Mouse (Mus musculus) erythroblast, embryonic 14.5 days (primary cell): Measurements from ENCODE around the gene Prkd3. TPM values are rescaled to one million over a fixed set of nuclear protein-coding genes. Genes with fewer than 3 reads are reported as not detected.

Source experiments
- H3K27me3 ChIP-seq: 2 replicates; pipeline ENCODE4 v1.6.1; 2012; ENCODE audit warnings: inconsistent platforms; ENCODE audit not compliant: control insufficient read depth
- H3K36me3 ChIP-seq: 2 replicates; pipeline ENCODE4 v1.6.1; 2012; ENCODE audit warnings: mild to moderate bottlenecking, inconsistent platforms; ENCODE audit not compliant: control insufficient read depth
- H3K4me1 ChIP-seq: 2 replicates; pipeline ENCODE4 v1.6.1; 2012; ENCODE audit warnings: inconsistent platforms; ENCODE audit not compliant: control insufficient read depth
- H3K4me3 ChIP-seq: replicated peaks from 2 replicates; pipeline ENCODE3; 2012; ENCODE audit warnings: moderate library complexity, mild to moderate bottlenecking, inconsistent platforms
- H3K9me3 ChIP-seq: 2 replicates; pipeline ENCODE4 v1.6.1; 2012; ENCODE audit warnings: low read length, inconsistent platforms, mixed read lengths; ENCODE audit not compliant: control insufficient read depth
- GATA1 ChIP-seq: IDR thresholded peaks from 2 replicates; pipeline ENCODE4 v1.6.1; 2012; ENCODE audit warnings: low read length, inconsistent platforms, mixed read lengths
- TAL1 ChIP-seq: IDR thresholded peaks from 3 replicates; pipeline ENCODE4 v1.6.1; 2012; ENCODE audit warnings: low read length, inconsistent platforms, mixed read lengths
- polyA plus RNA-seq: library from polyadenylated mRNA; stranded (reverse); fragments of >175 nt; gene quantifications from 2 replicates; pipeline ENCODE4 v1.2.3, GENCODE M21; 2012

Gene Prkd3
- polyA plus RNA-seq, 1 experiment = 0.01 TPM

- peaks cover 39% of the 10 kb centered on the region for H3K36me3 ChIP-seq
- no peaks in the 10 kb centered on the region for H3K9me3 ChIP-seq
- H3K4me3 ChIP-seq = peak overlapping the region; percentile 86
- H3K27me3 ChIP-seq = no peaks in the 10 kb centered on the region
- no peak for TF ChIP-seq TAL1
- no peak for TF ChIP-seq GATA1
- H3K4me1 ChIP-seq = peaks cover 23% of the 10 kb centered on the region
Measured at GRCm38 (mm10) chr17:78916899-78917298, 103.7 kb downstream of the Prkd3 start.

DNA sequence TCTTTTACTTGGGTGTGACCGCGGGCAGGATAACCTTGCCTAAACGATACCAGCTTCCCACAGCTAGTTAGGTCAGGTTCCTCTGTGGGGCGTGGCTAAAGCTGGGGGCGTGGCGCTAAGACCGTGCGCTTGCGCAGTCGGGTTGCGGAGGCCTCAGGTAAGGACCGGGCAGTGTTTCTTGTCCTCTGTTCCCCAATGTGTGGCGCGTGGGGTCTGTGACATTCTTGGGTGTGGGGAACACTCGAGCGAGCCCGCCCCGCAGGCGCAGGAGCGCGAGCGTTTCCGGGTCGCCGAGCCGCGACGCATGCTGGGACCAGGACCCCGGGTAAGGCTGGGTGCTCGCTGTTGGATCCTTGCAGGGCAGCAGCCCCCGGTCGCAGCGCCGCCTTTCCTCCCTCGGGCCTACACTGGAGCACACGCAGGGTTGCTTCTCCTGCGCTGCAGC lies 104.2 kb downstream of the Prkd3 start, which contains the start of gene Cebpzos:
Gene Cebpzos (plus strand): TSS at position 132 of the 445 bp plus-strand sequence.
- no peak for TF ChIP-seq GATA1
- Histone ChIP-seq H3K4me1 (peaks cover 23% of the 10 kb centered on the region), H3K9me3 (no peaks in the 10 kb centered on the region), H3K36me3 (peaks cover 34% of the 10 kb centered on the region), H3K4me3 (peak within 1 kb of the TSS; percentile 86), H3K27me3 (no peaks in the 10 kb centered on the region)

DNA sequence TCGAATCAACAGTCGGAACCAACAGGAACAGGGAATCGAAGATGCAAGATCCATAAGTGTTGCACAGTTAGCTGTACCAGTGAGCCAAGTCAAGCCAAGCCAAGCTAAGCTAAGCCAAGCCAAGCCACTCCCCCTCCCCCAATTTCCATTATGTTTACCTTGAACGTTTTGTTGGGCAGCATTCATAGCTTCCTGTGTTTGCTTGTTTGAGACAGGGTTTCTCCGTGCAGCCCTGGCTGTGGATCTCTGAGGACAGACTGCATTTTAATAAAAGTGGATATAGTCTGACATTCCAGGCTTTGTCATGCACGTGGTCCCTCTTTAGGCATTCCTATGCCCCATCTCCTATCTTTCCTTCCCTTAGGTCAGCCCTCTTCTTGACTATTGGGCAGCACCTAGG lies 104.8 kb downstream of the Prkd3 start:
- Histone ChIP-seq H3K4me3 (peak overlapping the region; percentile 86), H3K9me3 (no peaks in the 10 kb centered on the region), H3K27me3 (no peaks in the 10 kb centered on the region), H3K4me1 (peaks cover 23% of the 10 kb centered on the region), H3K36me3 (peaks cover 29% of the 10 kb centered on the region)
- TF ChIP-seq GATA1 (no peak), TAL1 (no peak)

DNA sequence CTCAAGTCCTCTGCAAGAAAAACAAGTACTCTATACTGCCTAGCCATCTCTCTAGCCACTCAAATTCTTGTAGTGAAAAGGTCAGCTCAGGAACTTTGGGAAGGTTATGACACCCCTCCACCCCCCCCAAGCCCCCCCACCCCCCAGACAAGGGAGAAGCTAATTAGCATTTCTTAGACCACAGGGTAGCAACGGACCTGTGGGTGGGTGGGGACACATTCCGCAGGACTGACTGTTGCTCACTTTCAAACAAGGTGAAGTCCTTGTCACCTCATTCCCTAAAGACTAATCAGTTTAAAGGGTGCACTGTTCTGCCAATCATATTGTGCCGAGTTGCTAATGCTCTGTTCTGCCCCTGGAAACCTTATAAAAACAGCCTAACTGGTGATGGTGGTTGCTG lies 106.7 kb downstream of the Prkd3 start:
- Histone ChIP-seq H3K4me3 (no peak overlapping the region), H3K27me3 (no peaks in the 10 kb centered on the region), H3K4me1 (peaks cover 23% of the 10 kb centered on the region), H3K9me3 (no peaks in the 10 kb centered on the region), H3K36me3 (peaks cover 12% of the 10 kb centered on the region)
- no peak for TF ChIP-seq GATA1
- no peak for TF ChIP-seq TAL1

DNA sequence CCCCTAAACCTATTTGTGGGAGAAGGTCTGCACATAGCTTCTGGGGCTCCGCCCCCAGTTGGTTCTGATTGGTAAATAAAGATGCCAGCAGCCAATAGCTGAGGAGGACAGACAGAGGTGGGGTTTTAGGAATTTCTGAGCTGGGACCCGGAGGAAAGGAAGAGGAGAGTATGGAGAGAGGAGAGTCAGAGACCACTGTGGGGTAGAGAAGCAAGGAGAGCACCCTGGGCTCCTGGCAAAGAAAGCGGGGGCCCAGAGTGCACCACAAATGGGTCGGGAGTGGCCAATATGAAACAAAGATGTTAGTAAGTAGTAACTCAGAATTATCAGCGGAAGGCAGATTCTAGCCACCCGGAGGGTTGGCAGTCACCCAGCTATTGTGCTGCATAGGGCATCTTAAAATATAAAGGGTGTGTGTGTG lies 107.7 kb downstream of the Prkd3 start:
- peaks cover 3% of the 10 kb centered on the region for H3K36me3 ChIP-seq
- peak overlapping the region; percentile 22 for H3K4me3 ChIP-seq
- H3K27me3 ChIP-seq = no peaks in the 10 kb centered on the region
- TF ChIP-seq TAL1 (no peak), GATA1 (no peak)
- H3K9me3 ChIP-seq = no peaks in the 10 kb centered on the region
- H3K4me1 ChIP-seq = peaks cover 23% of the 10 kb centered on the region

GRCm38 (mm10) chr17:78909374-78909773 lies 111.2 kb downstream of the Prkd3 start:
- Histone ChIP-seq H3K36me3 (no peaks in the 10 kb centered on the region), H3K4me3 (no peak overlapping the region), H3K4me1 (peaks cover 4% of the 10 kb centered on the region), H3K27me3 (no peaks in the 10 kb centered on the region), H3K9me3 (no peaks in the 10 kb centered on the region)
- TF ChIP-seq GATA1 (no peak), TAL1 (no peak)

GRCm38 (mm10) chr17:78906892-78907291 lies 113.7 kb downstream of the Prkd3 start, which contains the start of gene Sult6b1:
TSS of gene Sult6b1 (minus strand) at chr17:78906992.
- Histone ChIP-seq H3K4me3 (no peak within 1 kb of the TSS), H3K36me3 (no peaks in the 10 kb centered on the region), H3K9me3 (no peaks in the 10 kb centered on the region), H3K4me1 (no peaks in the 10 kb centered on the region), H3K27me3 (no peaks in the 10 kb centered on the region)
- no peak for TF ChIP-seq GATA1
- no peak for TF ChIP-seq TAL1

DNA sequence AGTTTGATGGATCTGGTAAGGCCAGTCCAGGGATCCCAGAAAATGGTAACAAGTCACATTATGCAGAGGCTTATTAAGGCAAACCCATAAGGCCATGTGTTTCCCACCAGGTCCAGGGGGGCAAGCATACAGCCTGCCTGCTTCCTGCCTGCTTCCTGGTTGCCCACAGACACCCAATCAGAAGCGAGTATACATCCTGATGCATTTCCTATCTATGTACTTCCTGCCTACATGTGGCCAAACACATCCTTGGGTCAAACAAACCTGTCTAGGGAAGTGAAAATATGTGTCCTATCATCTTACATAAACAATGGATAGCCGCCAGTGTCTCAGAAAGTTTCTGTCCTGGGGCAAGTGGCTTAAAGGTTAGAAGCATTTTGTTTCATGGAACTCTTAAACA lies 117.5 kb downstream of the Prkd3 start:
- no peak for TF ChIP-seq GATA1
- TF ChIP-seq TAL1 = no peak
- Histone ChIP-seq H3K9me3 (no peaks in the 10 kb centered on the region), H3K27me3 (no peaks in the 10 kb centered on the region), H3K4me3 (no peak overlapping the region), H3K4me1 (no peaks in the 10 kb centered on the region), H3K36me3 (no peaks in the 10 kb centered on the region)

Other genes starting within 250 kb of the Prkd3 start
- 0.01 and 0.10 TPM in 2 replicates for gene Heatr5b, start 185.5 kb downstream of the Prkd3 start, polyA plus RNA-seq
- gene Gpatch11, start 185.2 kb downstream of the Prkd3 start, polyA plus RNA-seq = 0.56 and 0.82 TPM in 2 replicates
- gene Eif2ak2, start 138.2 kb downstream of the Prkd3 start, polyA plus RNA-seq = 0.05 and 0.49 TPM in 2 replicates
- not detected in 2 replicates for gene Sult6b1, start 113.8 kb downstream of the Prkd3 start, polyA plus RNA-seq
- not detected in 2 replicates for gene Cebpzos, start 104.3 kb downstream of the Prkd3 start, polyA plus RNA-seq
- gene Cebpz, start 83.8 kb downstream of the Prkd3 start, polyA plus RNA-seq = 0.85 and 1.3 TPM in 2 replicates
- 0.04 and 0.08 TPM in 2 replicates for gene Ndufaf7, start 83.7 kb downstream of the Prkd3 start, polyA plus RNA-seq
- gene Qpct, start 31.1 kb upstream of the Prkd3 start, polyA plus RNA-seq = not detected in 2 replicates